Mouse (Mus musculus) 3T3-L1 (cell line): ENCODE data around the gene Slc37a1.
A peak's percentile ranks its signal among the peaks of the same experiment; 100 is the strongest.

Experiments used
- DNase-seq: peaks from one replicate; pipeline ENCODE4 v3.0.0-alpha.2; 2015; ENCODE audit warnings: low read depth, low spot score

The Slc37a1 gene

DNA sequence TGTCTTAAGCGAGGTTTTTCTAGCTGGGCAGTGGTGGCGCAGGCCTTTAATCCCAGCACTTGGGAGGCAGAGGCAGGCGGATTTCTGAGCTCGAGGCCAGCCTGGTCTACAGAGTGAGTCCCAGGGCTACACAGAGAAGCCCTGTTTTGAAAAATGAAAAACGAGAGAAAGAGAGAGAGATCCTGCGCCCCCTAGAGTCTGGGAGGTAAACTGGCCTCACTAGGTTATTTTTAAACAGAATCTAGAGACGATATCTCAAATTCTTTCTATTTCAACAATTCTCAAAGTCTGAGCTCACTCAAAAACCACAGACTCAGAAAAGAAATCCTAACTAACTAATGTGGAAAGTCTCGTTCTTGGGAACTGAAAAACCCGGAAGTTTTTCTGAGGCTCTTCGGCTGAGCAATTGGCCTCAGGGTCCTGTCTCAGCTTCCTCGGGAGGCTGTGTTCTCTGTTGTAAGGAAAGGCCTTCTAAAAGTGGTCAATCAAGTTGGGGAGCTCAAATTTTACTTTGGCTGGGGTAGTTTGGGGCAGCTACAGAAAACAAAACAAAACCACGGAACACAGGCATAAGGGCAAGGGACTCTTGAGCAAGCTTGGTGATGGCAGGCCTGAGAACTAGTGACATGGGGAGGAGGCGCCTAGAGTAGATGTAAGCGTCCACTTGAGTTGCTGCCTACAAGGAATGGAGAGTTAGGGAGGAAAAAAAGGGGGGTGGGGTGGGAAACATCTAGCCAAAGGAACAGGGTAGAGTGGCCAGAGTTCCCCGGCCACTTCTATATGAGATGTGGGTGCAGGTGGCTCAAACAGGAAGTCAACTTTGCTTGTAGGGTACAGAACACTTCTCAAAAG lies 8.0 kb downstream of the Slc37a1 start:
- peak; percentile 7 for DNase-seq

DNA sequence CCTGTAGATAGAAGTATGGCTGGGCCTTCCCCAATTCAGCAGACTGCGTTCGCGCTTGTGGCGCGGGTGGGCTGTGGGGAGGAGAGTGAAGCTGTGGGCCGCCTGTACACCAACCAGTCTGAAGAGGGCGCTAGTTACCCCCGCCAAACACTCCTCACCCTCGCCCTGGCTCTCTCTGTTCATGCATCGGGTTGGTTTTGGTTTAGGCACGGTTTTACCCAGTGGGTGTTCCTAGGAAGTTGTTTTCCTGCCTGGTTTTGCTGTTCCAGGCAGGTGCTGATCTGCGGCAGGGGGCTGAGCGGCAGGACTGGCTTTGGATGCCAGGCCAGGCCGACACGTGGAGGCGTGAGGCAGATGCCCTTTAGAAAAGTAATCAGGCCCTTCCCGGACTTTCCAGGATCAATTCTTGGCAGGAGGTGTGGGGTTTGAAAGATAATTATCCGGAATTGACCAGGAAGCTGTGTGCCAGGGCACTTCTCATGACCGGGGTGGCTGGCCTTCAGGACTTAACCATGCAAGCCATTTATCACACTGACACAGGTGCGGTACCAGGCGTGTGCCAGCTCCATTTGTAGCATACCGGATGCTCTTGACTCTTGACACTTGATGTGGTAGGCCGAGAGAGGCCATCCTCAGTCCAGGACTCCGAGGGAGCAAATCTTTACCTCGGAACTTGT lies 8.8 kb downstream of the Slc37a1 start:
- no peak for DNase-seq

DNA sequence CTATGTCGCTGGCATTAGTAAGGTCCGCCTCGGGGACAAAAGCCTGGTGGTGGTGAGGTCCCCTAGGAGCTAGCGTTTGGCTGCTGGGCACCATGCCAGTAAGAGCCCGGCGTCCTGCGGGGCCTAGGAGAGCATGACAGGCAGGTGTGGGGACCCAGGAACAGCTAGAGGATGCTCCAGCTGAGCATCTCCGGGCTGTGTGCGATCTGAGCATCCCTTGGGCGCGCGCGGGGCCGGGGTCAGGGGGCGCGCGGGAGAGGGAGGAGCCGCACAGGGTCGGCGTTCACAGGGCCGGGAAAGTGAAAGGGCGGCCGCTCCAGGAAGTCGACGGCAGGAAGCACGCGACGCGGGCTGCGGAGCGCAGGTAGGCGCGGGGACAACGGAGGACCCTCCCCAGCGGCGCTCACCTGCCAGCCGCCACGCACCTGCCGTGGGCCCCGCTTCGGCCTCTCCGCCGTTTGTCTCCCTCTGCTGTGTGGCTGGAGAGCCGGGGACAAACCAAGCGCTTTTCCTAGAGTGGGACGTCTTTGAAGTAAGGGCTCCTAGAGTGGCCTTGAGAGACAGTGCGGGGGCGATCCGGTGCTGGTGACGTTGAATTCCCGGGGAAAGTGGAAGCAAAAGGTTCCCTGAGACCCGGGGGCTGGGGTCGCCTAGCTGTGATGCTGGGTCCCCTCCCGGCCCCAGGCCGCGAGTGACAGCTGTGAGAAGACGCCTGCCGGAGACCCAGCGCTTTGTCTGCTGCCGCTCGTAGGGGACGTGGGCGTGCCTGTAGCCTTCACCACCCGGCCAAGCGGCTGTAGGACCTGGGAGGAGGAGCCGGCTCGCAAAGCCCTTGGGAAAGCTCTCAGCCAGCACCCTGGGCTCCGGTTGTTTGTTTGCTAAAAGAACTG lies 9.5 kb downstream of the Slc37a1 start:
- DNase-seq = no peak

DNA sequence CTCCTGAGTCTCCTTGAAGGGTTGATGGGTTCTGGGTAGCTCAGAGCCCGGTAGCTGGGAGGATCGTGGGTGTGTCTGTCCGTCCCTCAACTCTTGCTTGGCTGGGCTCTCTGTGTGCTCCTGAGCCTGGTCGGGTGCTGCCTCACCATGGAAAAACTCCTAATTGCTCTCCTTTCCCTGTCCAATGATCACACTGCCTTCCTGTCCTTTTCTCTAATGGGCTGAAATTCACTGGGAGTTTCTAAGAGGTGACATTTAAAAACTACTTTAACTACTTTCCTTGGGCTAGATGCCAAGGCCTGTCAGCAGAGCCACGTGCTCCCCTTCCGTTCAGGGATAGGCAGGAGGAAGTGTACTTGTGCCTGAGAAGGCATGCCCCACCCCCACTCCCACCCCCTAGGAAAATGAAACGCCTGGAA lies 10.9 kb downstream of the Slc37a1 start:
- DNase-seq = no peak

DNA sequence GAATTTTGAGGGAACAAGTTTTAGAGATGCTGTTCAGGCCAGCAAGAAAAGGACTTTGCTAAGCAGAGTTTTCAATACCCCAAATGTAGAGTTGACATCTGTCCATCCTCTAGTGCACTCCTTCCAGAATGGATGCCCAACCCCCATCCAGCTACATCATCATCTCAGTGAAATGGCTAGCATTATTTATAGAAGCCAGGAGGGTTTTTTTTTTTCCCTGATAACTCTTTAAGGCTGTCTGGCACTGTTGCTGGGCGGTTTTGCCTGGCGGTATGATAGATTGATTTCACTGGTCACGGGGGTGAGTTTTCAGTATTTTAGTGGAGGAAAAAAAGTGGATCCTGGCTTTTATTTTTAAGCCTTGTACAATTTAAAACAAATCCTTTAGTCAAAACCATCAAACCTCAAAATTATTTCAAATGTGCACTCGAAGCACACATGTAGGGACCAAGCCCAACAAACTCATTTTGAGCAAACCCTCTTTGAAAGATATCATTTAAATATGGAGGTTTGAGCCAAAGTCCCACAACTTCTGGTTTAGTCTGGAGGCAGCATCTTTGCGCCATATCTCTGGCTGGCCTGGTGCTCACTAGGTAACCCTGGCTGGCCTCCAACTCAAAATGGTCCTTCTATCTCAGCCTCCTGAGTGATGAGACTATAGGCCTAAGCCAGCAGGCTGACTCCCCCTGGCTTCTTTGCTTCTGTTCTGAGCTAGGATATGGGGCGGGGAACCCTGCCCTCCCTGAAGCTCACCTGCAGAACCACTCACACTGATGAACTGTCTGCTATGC lies 12.0 kb downstream of the Slc37a1 start:
- DNase-seq = no peak

DNA sequence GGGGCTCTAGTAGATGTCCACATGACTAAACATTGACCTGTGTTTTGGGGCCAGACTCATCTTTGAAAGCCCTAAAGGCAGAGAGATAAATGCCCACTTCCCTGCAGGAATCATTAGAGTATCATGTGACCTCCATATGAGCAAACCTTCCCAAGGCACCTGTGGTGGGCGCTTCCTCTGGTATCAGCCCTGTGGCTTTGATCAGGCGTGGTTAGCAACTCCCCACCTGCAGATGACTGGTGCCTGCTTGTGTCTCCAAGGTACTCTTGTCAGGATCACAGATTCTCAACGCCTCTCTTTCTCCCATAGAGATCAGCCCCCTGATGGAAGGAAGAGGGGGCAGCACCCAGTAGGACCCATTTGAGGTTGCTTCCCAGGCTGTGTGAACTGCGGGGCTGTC lies 13.4 kb downstream of the Slc37a1 start:
- DNase-seq = no peak

DNA sequence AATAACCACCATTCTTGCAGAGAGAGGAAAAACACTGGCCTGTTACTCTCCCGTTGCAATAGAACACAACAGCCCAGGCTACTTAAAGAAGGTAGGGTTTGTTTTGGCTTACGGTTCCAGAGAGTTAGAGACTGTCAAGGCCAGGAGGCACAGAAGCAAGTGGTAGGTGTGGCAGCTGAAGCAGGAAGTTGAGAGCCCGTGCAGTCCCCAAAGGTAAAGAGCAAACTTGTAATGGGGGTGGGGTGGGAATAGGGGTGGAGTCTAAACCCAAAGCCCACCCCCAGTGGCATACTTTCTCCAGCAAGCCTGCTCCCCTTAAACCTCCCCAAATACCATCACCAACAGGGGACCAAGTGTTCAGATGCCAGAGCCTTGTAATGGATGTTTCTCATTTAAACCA lies 14.1 kb downstream of the Slc37a1 start:
- DNase-seq = no peak

DNA sequence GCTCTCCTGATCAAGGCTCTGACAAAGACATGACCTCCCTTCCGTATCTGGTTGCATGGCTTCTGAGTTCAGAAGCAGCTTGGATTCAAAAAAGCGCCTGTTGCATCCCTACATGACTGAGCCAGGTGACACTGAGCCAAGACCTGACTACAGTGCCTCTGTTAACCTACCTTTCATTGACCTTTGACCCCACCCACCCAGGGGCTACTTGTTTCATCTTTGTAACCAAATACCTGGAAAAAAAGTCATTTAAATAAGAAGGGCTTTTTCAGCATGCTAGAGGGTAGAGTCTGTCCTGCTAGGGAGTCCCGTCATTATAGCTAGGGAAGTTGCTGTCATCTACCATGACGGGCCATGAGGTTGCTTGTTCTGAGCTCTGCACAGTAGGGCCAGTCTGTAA lies 16.8 kb downstream of the Slc37a1 start:
- DNase-seq = no peak

DNA sequence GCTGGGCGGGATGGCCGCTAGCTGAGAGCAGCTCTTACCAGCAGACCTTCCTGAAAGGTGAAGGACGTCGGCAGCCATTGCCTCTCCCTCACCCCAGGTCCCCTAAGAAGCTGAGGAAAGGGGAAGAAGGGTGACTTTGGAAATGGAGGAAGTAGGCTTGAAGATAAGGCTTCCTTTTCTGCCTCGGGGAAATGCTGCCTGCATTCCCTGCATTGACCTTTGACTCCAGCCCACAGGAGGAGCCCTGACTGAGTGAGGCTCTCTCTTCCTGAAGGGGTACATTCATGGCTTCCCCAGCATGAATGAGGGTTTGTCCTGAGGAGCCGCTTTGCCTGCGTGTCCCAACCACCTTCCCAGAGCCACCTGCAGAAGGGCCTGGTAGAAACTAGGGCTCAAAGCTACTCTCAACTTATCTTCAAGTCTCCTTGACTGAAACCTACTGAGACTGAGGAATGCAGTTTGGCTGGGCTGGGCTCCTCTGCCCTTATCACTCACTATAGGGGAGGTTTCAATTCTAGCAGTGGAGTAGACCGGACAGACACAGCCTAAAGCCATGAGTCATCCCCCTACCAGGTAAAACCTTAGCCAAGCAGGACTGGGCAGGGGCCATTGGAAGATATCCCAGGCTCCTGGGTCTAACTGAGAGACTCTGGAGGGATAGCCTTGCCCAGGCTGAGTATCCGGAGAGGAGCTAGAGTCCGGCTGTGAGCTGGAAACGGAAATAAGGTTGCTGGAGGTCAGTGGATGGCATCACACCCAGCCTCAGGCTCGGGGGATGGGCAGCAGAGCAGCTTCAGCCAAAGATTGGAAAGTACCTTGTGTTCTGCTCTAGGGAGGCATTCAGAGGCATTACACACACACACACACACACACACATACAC lies 18.5 kb downstream of the Slc37a1 start:
- DNase-seq = no peak

DNA sequence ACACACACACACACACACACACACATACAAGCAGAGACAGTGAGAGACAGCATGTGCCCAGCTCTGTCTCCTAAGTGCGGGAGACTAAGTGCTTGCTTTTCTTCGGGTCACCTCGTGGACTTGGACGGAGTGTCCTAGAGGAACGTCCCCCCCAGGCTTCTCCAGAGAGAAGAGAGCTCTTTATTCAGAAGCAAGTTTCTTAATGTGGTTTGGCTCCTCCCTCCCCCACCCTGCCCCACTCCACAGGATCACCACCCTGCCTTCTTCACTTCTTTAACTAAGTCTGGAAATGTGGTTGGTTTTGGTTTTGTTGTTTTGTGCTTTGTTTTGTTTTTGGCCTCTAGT lies 19.2 kb downstream of the Slc37a1 start:
- no peak for DNase-seq

DNA sequence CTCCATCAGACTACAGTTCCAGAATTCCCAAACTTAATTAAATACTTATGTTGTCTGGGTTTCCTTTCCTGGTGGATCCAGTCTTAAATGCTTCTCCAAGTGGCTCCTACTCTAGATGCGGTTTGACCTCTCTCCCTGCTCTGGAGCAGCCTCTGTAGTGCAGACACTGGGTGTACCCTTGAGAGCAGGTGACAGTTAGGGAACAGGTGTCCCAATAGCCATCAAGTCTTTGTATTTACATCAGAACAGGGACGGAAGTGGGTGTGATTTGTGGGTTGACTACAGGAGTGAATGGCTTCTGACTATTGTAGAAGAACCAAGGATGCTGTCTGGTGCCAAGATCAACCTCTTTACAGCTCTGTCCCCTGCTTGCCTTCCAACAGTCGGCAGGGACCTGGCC lies 21.2 kb downstream of the Slc37a1 start:
- no peak for DNase-seq

DNA sequence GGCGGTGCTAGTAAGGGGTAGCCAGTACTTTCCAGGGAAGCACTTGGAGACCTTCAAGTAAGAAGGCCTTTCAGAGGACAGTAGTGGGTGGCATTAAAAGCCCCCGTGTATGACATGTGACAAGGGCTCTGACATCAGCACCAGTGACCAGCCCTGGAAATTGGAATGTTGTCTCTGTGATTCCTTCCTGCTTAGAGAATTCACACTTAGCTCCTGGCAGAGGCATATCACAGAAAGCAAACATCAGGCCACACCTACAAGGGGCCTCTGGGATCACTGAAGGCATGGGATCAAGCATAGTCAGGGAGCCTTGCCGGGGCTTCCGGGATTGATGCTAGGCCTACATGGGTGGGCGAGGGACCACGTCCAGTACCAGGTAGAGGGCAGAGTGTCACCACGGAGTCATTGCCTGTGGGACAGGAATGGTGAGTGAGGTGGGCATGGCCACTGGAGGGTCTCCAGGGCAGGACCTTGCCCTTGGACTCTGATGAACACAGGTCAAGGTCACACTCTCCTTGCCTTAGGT lies 21.8 kb downstream of the Slc37a1 start:
- DNase-seq = no peak

DNA sequence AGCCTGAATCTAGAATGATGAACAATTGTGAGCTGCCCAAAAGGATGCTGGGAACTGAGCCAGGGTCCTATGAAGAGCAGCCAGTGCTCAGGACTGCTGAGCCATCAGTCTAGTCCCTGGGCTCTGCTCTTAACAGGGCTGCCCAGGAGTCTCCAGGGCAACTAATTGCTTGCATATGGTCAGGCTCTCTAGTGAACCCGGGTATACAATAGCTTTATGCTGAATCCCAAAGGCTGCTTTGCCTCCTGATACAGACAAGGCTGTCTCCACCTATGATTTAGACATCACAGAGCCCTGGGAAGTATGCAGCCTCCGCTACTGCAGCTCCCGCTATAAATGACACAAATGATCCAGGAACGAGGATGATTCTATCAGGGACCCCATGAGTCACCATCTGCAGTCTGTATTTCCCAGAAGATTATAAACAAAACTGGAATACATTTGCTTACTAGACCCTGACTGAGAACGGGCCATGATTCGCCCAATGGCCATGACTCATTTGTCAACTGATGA lies 22.7 kb downstream of the Slc37a1 start:
- peak; percentile 73 for DNase-seq

DNA sequence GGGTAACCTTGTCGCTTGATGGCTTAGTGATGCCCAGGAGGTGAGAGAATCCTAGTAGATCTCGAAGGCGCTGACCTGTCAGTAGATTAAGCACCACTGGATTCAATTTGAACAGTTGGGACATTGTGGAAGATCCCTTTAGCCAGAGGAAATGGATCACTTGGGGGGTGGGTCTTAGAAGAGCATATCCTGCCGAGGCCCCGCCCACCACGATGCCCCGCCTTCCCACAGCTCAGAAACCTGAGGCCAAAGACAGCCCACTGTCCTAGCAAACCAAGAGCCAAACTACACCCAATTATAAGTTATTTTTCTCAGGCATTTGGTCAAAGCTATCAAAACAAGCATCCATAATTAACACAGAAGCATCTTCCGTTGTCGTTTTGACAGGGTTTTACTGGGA lies 24.5 kb downstream of the Slc37a1 start:
- no peak for DNase-seq

DNA sequence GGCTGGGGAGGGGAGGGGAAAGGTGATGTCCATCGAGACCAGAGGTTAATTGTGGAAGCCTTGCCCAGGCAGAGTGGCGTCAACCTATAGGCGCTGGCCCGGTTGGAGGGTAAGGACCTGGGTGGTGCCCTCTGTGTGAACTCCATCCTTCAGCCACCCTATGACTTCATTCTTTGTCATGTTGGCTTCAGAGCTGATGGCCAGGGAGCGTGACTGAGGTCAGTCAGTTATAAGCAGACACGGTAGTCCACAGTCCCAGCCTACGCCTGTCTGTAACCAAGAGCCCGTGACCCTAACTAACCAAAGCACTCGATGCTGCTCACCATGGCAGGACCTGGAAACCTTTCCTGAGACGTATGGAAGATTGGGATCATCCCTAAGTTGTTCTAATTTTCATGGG lies 26.1 kb downstream of the Slc37a1 start:
- no peak for DNase-seq

DNA sequence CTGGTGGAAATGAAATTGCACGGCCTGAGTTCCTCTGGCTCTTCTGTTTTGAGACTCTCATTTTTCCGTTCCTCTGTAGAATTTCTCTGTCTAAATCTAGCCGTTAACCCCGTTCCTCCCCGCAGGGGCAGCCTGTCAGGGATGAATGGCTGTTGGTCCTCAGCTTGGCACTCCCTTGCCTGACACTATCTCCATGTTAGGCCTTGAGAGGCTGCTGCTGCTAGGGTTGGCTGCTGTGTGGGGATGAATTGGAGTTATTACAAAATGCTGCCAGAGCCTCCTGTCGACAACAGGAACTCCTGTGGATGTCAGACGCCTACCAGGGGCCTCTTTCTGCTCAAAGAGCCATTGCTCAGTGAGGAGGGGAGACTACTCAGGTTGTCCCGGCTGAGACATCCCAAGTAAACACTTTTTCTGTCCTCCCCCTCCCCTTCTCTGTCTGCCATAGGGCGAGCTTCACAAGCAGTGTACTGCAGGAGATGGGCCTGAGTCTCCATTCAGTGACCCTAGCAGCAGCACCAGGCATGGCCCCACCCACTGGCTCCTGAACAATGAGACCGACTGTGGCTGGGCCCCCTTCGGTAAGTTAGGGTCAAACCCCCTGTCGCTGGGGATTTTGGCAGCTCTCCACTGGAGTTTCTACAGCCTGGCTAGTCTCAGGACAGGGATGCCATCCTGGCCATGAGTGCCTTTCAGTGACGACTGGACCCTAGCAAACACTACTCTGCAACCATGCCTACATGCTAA lies 28.6 kb downstream of the Slc37a1 start:
- no peak for DNase-seq

DNA sequence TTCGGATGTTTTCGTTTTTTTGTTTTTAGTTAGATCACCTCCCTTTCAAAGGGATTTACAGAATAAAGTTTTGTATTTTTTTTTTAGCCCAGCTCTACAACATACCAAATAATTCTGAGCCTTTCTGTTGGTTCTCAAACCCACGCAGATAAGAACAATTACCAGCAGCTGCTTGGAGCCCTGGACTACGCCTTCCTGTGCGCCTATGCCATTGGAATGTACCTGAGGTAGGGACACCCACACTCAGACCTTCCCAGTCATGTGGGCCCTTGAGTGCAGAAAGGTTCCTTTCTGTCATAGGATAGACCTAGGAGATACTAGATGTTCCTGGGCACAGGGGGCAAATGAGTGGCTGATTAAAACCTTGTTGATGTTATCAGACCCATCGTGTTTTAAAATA lies 29.4 kb downstream of the Slc37a1 start:
- no peak for DNase-seq

DNA sequence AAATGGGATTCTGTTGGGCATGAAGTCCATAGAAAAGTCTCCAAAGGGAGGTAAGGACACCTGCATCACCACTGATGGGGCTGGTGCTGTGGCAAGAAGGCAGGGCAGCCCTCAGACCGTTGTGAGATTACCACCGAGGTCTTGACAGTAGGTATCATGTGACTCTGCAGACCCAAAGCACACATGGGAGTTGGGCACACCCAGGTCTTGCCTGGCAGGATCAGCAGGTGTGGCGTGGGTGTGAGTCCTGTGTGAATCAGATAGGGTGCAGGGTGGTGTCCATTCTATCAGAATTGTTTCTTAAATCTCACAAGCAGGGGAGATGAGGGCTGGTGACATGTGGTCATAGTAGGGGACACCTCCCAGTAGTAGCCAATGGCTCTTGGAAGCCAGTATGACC lies 30.4 kb downstream of the Slc37a1 start:
- no peak for DNase-seq

DNA sequence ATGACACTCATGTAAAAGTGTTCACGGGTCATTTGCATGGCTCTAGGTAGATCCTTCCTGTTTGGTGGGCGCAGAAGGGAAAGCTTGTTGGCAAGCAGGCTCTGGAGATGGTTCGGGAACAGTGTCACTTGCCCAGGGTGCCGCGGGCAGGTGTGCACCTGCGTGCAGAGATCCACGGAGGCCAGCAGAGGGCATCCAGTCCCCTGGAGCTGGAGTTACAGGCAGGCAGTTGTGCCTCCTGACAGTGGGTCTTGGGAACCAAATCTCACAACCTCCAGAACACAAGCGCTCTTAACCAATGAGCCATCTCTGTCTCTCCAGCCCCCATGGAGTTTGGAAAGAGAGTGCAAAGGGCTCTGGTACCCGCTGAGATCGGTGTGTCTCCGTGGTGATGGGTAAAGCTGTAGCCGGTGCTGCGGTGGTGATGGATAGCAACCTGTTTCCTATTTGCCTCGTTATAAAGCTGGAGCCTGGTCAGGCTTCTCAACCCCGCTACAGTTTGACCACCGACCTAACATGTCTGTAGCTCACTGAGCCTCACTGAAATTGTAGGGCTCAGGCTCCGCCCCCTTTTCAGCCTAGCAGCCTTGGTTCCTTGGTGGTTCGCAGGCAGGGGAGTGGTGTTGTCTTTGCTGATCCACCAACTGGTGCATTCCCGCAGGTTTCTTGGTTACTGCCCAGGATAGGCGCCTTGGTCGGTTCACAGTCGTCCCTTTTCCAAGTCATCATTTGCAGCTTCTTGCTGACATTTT lies 31.1 kb downstream of the Slc37a1 start:
- DNase-seq = no peak
